Mouse (Mus musculus) hindbrain, embryonic 16.5 days (tissue): ENCODE measurements around the gene Pex19. TPM values are rescaled to one million over a fixed set of nuclear protein-coding genes. Genes with fewer than 3 reads are reported as not detected.
A peak's percentile ranks its signal among the peaks of the same experiment; 100 is the strongest.

Source experiments
- ATAC-seq: fragments of 200-750 bp; cut with Nextera tagmentation; 2 replicates; pipeline ENCODE4 v1.8.0; 2017; ENCODE audit warnings: moderate TSS enrichment, moderate library complexity
- H3K27ac ChIP-seq: fragments of 300-500 bp; sonication (generic); 2 replicates; pipeline ENCODE4 v1.5.1; 2014; ENCODE audit warnings: low read depth, mild to moderate bottlenecking, control low read depth, low read length, moderate library complexity
- H3K27me3 ChIP-seq: fragments of 300-500 bp; sonication (generic); replicated peaks from 2 replicates; pipeline ENCODE4 v1.6.1; 2014; ENCODE audit warnings: low read length; ENCODE audit not compliant: control insufficient read depth, insufficient read depth
- H3K36me3 ChIP-seq: fragments of 300-500 bp; sonication (generic); 2 replicates; pipeline ENCODE4 v1.6.1; 2014; ENCODE audit warnings: mild to moderate bottlenecking, low read length, moderate library complexity, mixed read lengths; ENCODE audit not compliant: control insufficient read depth, insufficient read depth
- H3K4me1 ChIP-seq: fragments of 300-500 bp; sonication (generic); 2 replicates; pipeline ENCODE4 v1.6.1; 2014; ENCODE audit warnings: low read depth, low read length; ENCODE audit not compliant: control insufficient read depth, insufficient read depth
- H3K4me2 ChIP-seq: fragments of 300-500 bp; sonication (generic); 2 replicates; pipeline ENCODE4 v1.6.1; 2014; ENCODE audit warnings: mild to moderate bottlenecking, low read length, control low read depth, moderate library complexity
- H3K4me3 ChIP-seq: fragments of 300-500 bp; sonication (generic); 2 replicates; pipeline ENCODE4 v1.5.1; 2014; ENCODE audit warnings: mild to moderate bottlenecking, low read length, control low read depth, moderate library complexity
- H3K9ac ChIP-seq: fragments of 300-500 bp; sonication (generic); 2 replicates; pipeline ENCODE4 v1.6.1; 2014; ENCODE audit warnings: low read depth, mild to moderate bottlenecking, control low read depth, low read length, moderate library complexity
- H3K9me3 ChIP-seq: fragments of 300-500 bp; sonication (generic); 2 replicates; pipeline ENCODE4 v1.6.1; 2014; ENCODE audit warnings: mild to moderate bottlenecking, low read length, moderate library complexity; ENCODE audit not compliant: control insufficient read depth
- WGBS: fragments of 180-500 bp; shearing (Covaris S2); extraction: QIAGEN DNeasy Blood & Tissue Kit; methylation state at CpG from one replicate; pipeline ENCODE4 v1.1.7; 2014; 5-methylcytosine and 5-hydroxymethylcytosine counted together
- polyA plus RNA-seq: library from polyadenylated mRNA; unstranded; fragments of >200 nt; fragmentation: Nextera tagmentation; extraction: Ambion mirVana; gene quantifications from 2 replicates; pipeline ENCODE4 v1.2.1, GENCODE M21; 2015

The Pex19 gene
- polyA plus RNA-seq, 1 experiment from 2014 or later, result 169 TPM

DNA sequence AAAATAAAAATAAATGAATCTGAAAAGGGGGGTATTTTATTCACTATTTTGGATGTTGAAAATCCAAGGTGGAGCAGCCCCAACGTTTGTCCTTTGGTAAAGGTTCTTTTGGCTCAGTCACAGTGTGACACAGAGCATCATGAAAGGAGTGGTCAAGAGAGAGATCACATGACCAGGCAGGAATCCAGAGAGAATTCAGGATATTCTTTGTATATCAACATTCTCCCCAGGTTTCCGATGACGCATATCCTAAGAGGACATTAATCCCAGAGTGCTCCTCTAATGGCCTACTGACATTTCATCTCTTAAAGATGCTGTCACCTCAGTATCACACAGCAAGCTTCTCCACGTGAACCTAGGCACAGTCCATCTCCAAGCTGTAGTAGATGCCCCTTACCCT, 22.9 kb upstream of the Pex19 start:
- H3K4me2 ChIP-seq, result no peak overlapping the region
- H3K27me3 ChIP-seq, result no peaks in the 10 kb centered on the region
- 88% methylated on average over 4 of the region's 4 CpGs for WGBS
- H3K27ac ChIP-seq, result no peak overlapping the region
- peaks cover 49% of the 10 kb centered on the region for H3K36me3 ChIP-seq
- H3K9me3 ChIP-seq, result no peaks in the 10 kb centered on the region
- H3K4me3 ChIP-seq, result no peak overlapping the region
- no peak overlapping the region for H3K9ac ChIP-seq
- no peak for ATAC-seq
- no peaks in the 10 kb centered on the region for H3K4me1 ChIP-seq

DNA sequence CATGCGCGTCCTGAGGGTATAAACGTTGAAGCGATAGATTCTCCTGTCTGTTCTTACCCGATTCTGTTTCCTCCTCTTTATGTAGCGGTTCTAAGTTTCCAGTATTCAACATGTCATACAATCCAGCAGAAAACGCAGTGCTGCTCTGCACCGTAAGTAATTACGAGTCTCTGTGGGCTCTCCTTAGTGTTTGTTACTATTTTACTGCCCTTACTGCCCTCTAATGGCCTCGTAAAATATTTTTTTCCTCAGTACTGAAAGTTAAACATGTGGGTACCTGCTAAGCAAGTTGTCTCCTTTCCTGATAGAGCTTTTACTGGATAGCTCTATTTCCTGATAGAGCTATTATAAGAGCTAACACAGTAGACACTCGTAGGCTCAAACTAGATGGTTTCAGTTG, 21.5 kb upstream of the Pex19 start:
- H3K9me3 ChIP-seq, result no peaks in the 10 kb centered on the region
- no peak for ATAC-seq
- no peaks in the 10 kb centered on the region for H3K4me1 ChIP-seq
- WGBS, result 73% methylated on average over 11 of the region's 11 CpGs
- no peaks in the 10 kb centered on the region for H3K27me3 ChIP-seq
- no peak overlapping the region for H3K4me2 ChIP-seq
- H3K4me3 ChIP-seq, result no peak overlapping the region
- H3K36me3 ChIP-seq, result peaks cover 51% of the 10 kb centered on the region
- H3K27ac ChIP-seq, result no peak overlapping the region
- H3K9ac ChIP-seq, result no peak overlapping the region

DNA sequence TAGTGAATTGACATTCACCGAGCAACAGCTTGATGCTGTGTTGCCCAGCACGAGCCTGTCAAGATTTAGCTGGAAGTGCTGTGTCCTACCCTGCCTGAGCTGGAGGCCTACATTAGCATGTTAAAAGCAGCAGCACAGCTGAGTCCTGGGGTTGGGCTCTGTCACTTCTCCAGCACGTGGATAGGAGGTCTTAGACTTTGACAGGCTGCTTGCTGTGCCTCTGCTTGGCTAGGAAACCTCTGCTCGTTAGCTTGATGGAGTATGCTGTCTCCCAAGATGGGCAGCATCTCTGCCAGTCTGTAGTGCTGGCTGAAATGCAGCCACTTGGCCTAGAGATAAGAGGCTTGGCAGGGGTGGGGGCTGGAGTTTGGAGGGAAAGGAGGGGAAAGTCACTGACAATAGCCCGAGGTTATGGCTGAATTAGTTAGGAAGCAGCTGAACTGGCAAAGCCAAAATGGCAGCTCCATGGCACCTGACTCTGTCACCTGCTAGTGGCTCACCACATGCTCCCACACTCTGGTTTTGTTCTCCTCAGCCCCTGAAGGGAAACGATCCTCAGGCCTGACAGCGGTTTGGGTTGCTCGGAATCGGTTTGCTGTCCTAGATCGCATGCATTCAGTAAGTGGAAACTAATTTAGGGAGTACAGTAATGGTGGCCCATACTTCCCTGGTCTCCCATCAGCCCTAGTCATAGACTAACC, 18.6 kb upstream of the Pex19 start:
- Histone ChIP-seq H3K9ac (no peak overlapping the region), H3K27me3 (no peaks in the 10 kb centered on the region), H3K27ac (no peak overlapping the region), H3K4me1 (no peaks in the 10 kb centered on the region), H3K4me2 (no peak overlapping the region), H3K4me3 (no peak overlapping the region), H3K9me3 (no peaks in the 10 kb centered on the region), H3K36me3 (peaks cover 52% of the 10 kb centered on the region)
- 56% methylated on average over 10 of the region's 10 CpGs for WGBS
- ATAC-seq, result peak; percentile 93

DNA sequence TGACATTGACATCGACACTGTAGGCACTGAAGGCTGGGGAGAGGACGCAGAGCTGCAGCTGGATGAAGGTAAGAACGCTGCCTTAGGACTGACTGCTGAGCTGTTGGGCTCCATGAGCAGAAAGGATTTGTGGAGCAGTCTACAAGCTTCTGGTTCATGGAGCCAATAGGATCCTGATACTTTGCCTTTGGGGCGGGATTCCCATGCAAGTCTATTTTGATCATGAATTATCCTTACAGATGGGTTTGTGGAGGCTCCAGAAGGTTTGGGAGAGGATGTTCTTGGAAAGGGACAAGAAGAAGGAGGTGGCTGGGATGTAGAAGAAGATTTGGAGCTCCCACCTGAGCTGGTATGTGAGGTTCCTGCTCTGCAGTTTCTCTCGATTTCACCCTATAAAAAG, 9.6 kb upstream of the Pex19 start:
- peaks cover 84% of the 10 kb centered on the region for H3K36me3 ChIP-seq
- 95% methylated on average over 5 of the region's 5 CpGs for WGBS
- H3K9ac ChIP-seq, result no peak overlapping the region
- no peaks in the 10 kb centered on the region for H3K27me3 ChIP-seq
- H3K4me1 ChIP-seq, result no peaks in the 10 kb centered on the region
- no peak for ATAC-seq
- H3K4me3 ChIP-seq, result no peak overlapping the region
- H3K9me3 ChIP-seq, result no peaks in the 10 kb centered on the region
- no peak overlapping the region for H3K27ac ChIP-seq
- no peak overlapping the region for H3K4me2 ChIP-seq

DNA sequence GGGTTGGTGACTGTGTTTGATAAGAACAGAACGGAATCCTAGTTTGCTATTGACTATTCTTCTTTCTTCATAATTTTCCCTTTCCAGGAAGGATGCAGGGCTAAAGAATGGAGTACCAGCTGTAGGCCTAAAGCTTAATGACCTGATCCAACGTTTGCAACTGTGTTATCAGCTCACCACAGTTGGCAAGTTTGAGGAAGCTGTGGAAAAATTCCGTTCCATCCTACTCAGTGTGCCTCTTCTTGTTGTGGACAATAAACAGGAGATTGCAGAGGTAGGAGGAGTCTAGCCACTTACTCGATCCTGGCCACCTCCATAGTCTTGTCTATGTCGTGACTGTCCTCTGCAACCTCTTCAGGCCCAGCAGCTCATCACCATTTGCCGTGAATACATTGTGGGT, 7.5 kb upstream of the Pex19 start:
- Histone ChIP-seq H3K4me3 (no peak overlapping the region), H3K27me3 (no peaks in the 10 kb centered on the region), H3K36me3 (peaks cover 72% of the 10 kb centered on the region), H3K27ac (no peak overlapping the region), H3K9me3 (no peaks in the 10 kb centered on the region), H3K4me1 (no peaks in the 10 kb centered on the region), H3K4me2 (no peak overlapping the region), H3K9ac (no peak overlapping the region)
- no peak for ATAC-seq
- 82% methylated on average over 6 of the region's 6 CpGs for WGBS

DNA sequence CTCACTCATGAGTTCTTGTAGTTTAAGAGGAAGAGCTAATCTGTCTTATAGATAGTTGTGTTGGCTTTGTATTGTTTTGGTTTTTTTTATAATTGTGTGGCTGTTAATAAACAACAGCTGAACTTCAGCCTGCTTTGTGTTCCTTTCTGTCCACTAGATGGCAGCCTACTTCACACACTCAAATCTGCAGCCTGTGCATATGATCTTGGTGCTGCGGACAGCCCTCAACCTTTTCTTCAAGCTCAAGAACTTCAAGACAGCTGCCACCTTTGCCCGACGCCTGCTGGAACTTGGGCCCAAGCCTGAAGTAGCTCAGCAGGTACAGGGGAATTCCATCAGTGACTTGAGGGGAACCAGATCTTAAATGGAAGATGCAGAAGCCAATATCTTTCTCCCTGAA, 6.8 kb upstream of the Pex19 start:
- Histone ChIP-seq H3K27me3 (no peaks in the 10 kb centered on the region), H3K9ac (no peak overlapping the region), H3K36me3 (peaks cover 66% of the 10 kb centered on the region), H3K4me2 (no peak overlapping the region), H3K4me1 (no peaks in the 10 kb centered on the region), H3K27ac (no peak overlapping the region), H3K4me3 (no peak overlapping the region), H3K9me3 (no peaks in the 10 kb centered on the region)
- WGBS, result 46% methylated on average over 3 of the region's 3 CpGs
- ATAC-seq, result 0 out of 2 replicates have a peak, but pooled peaks have one; percentile 47

DNA sequence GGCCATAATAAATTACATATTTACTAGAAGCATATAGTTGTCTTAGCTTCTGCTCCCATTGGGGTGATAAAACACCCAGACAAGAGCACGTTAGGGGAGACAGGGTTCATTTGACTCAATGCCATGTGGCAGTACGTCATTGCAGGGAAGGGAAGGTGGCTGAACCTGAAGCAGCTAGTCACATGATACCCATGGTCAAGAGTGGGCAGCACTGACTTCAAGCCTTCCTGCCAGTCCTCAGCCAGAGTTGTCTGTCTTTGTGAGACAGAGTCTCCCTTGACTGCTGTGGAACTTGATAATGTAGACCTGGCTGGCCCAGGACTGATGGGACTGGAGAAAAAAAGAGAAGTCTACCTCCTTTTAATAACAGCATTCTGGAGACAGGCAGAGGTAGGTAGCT, 3.9 kb upstream of the Pex19 start:
- no peak for ATAC-seq
- 80% methylated on average over 2 of the region's 2 CpGs for WGBS

DNA sequence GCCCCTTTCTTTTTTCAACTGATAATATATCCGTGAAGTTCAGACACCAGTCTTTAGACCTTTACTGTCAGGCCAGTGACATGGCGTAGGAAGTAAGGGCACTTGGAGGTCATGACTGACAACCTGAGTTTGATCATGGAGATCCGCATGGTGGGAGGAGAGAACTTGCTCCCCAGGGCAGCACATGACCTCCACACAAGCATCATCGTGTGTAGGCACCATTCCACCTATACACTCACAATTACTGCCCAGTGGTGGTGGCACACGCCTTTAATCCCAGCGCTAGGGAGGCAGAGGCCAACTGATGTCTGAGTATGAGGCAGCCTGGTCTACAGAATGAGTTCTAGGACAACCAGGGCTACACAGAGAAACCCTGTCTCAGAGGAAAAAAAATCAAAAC, 2.0 kb upstream of the Pex19 start:
- 83% methylated on average over 6 of the region's 6 CpGs for WGBS
- Histone ChIP-seq H3K4me3 (no peak overlapping the region), H3K27me3 (no peaks in the 10 kb centered on the region), H3K27ac (no peak overlapping the region), H3K36me3 (peaks cover 28% of the 10 kb centered on the region), H3K9ac (no peak overlapping the region), H3K9me3 (no peaks in the 10 kb centered on the region), H3K4me1 (peaks cover 7% of the 10 kb centered on the region), H3K4me2 (no peak overlapping the region)
- no peak for ATAC-seq

More for the DNA sequence above, 3.9 kb upstream of the Pex19 start:
- Histone ChIP-seq H3K27me3 (no peaks in the 10 kb centered on the region), H3K9me3 (no peaks in the 10 kb centered on the region), H3K36me3 (peaks cover 40% of the 10 kb centered on the region), H3K4me1 (peaks cover 5% of the 10 kb centered on the region), H3K9ac (no peak overlapping the region), H3K27ac (no peak overlapping the region), H3K4me3 (no peak overlapping the region), H3K4me2 (no peak overlapping the region)

DNA sequence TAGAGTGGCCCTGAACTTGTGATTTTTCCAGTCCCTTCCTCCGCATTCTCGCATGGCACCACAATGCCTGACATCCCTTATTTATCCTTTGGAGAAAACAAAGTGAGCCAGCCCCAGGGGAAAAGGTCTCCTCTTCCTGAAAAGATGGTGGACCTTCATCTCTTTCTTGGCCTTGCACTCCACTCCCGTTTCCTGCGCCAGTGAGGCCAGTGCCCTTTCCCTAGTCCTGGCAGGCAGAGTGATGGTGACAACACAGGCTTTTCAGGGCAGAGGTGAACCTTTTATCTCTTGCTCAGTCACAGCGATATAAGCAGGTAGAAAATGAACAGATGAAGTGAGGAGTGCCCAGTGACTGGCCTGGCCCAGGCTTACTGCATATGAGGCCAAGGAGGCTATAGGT, 932 bp downstream of the Pex19 start:
- no peak for ATAC-seq
- H3K4me3 ChIP-seq, result peak overlapping the region; percentile 50
- peak overlapping the region; percentile 65 for H3K9ac ChIP-seq
- no peaks in the 10 kb centered on the region for H3K9me3 ChIP-seq
- H3K27me3 ChIP-seq, result no peaks in the 10 kb centered on the region
- H3K27ac ChIP-seq, result no peak overlapping the region
- H3K4me1 ChIP-seq, result peaks cover 7% of the 10 kb centered on the region
- H3K36me3 ChIP-seq, result peaks cover 24% of the 10 kb centered on the region
- H3K4me2 ChIP-seq, result peak overlapping the region; percentile 73
- WGBS, result 45% methylated on average over 5 of the region's 5 CpGs
